Comparison of ENCODE assay signal across 8 mouse cellular contexts in the genomic region with DNA sequence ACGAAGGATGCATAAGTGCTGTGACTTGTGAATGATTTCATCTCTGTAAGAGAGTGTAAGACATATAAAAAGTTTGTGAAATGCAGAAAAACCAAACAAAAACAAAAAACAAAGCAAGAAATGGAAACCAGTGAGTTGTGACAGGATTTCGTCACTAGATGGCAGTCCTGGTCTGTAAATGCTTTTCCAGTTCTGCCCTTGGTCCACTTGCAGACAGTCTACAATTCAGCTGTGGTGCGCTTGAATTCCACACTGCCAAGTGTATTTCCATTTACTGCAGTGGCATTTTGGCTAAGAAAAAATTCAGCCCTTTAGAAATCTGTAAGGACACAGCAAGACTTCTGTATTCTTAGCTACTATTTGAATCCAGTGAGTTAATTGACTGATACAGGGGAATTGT.
DNase-seq lines count a peak whose midpoint lies in the region; ATAC-seq and TF ChIP-seq lines count a peak whose summit lies in the region.

No protein-coding gene starts in this region.

- no peak for ATAC-seq in heart, embryonic 12.5 days (ENCODE audit: insufficient number of reproducible peaks, low FRiP score)
- peak; percentile 40; the same call in 1 of the 2 replicates for ATAC-seq in cerebellum, adult (ENCODE audit: insufficient number of reproducible peaks, low FRiP score, low TSS enrichment)
- peak; percentile 78 for ATAC-seq in forebrain, embryonic 14.5 days
- peak; percentile 73; the same call in 1 of the 2 replicates for ATAC-seq in midbrain, postnatal 0 days (ENCODE audit: low FRiP score)

- WGBS in heart, adult 2 months = 19% methylated on average over 3 of the region's 3 CpGs
- WGBS in heart, embryonic 12.5 days = 22% methylated on average over 3 of the region's 3 CpGs
- WGBS in forebrain, embryonic 14.5 days = 20% methylated on average over 3 of the region's 3 CpGs
- WGBS in midbrain, postnatal 0 days = 11% methylated on average over 3 of the region's 3 CpGs

- intact Hi-C loops in heart, adult 2 months (cut with DNase I) = loop anchor here (1.0 kb wide), 2 partner anchors 623 to 662 kb away; no protein-coding TSS in a partner anchor

- H3K4me1 ChIP-seq in heart, adult 2 months (ENCODE audit: control insufficient read depth, insufficient read depth, low read length) = no peaks in the 10 kb centered on the region
- peaks cover 11% of the 10 kb centered on the region for H3K4me1 ChIP-seq in heart, embryonic 12.5 days (replicated peaks)
- H3K4me1 ChIP-seq in forebrain, embryonic 14.5 days (ENCODE audit: control insufficient read depth, insufficient read depth, low read length) = no peaks in the 10 kb centered on the region
- no peaks in the 10 kb centered on the region for H3K4me1 ChIP-seq in midbrain, postnatal 0 days (ENCODE audit: insufficient read depth, low read length)

- no peaks in the 10 kb centered on the region for H3K79me2 ChIP-seq in heart, adult 2 months (replicated peaks; ENCODE audit: control insufficient read depth, insufficient read depth, low read length)
- H3K79me2 ChIP-seq in C2C12 (ENCODE audit: control insufficient read depth, insufficient read depth) = no peaks in the 10 kb centered on the region

- H3K27me3 ChIP-seq in heart, adult 2 months (ENCODE audit: control insufficient read depth, insufficient read depth, low read length) = no peaks in the 10 kb centered on the region
- H3K27me3 ChIP-seq in heart, embryonic 12.5 days (replicated peaks) = no peaks in the 10 kb centered on the region
- no peaks in the 10 kb centered on the region for H3K27me3 ChIP-seq in C2C12 (ENCODE audit: control insufficient read depth, insufficient read depth, insufficient read length)
- no peaks in the 10 kb centered on the region for H3K27me3 ChIP-seq in forebrain, embryonic 14.5 days (replicated peaks; ENCODE audit: control insufficient read depth, insufficient read depth, low read length)
- H3K27me3 ChIP-seq in midbrain, postnatal 0 days (ENCODE audit: insufficient read depth, low read length) = no peaks in the 10 kb centered on the region

- no peaks in the 10 kb centered on the region for H3K9me3 ChIP-seq in heart, embryonic 12.5 days (replicated peaks)
- no peaks in the 10 kb centered on the region for H3K9me3 ChIP-seq in forebrain, embryonic 14.5 days (replicated peaks; ENCODE audit: control insufficient read depth, low read length)
- no peaks in the 10 kb centered on the region for H3K9me3 ChIP-seq in midbrain, postnatal 0 days (ENCODE audit: low read length)

- no peak overlapping the region for H3K9ac ChIP-seq in heart, adult 2 months (ENCODE audit: low read depth, low read length)
- no peak overlapping the region for H3K9ac ChIP-seq in heart, embryonic 12.5 days
- no peak overlapping the region for H3K9ac ChIP-seq in forebrain, embryonic 14.5 days (ENCODE audit: low read length)
- no peak overlapping the region for H3K9ac ChIP-seq in midbrain, postnatal 0 days (replicated peaks; ENCODE audit: low read length, poor library complexity, severe bottlenecking)

- no peaks in the 10 kb centered on the region for H3K36me3 ChIP-seq in heart, adult 2 months (ENCODE audit: control insufficient read depth, insufficient read depth, low read length)
- H3K36me3 ChIP-seq in heart, embryonic 12.5 days = no peaks in the 10 kb centered on the region
- no peaks in the 10 kb centered on the region for H3K36me3 ChIP-seq in C2C12 (ENCODE audit: control insufficient read depth, insufficient read depth)
- no peaks in the 10 kb centered on the region for H3K36me3 ChIP-seq in forebrain, embryonic 14.5 days (ENCODE audit: control insufficient read depth, insufficient read depth, low read length)
- no peaks in the 10 kb centered on the region for H3K36me3 ChIP-seq in midbrain, postnatal 0 days (ENCODE audit: insufficient read depth, low read length)

- H3K4me2 ChIP-seq in heart, embryonic 12.5 days = no peak overlapping the region
- no peak overlapping the region for H3K4me2 ChIP-seq in forebrain, embryonic 14.5 days (ENCODE audit: low read length)
- H3K4me2 ChIP-seq in midbrain, postnatal 0 days (ENCODE audit: low read depth, low read length, poor library complexity, severe bottlenecking) = no peak overlapping the region

- peak; percentile 78 for TF ChIP-seq CTCF in heart, adult 2 months (IDR thresholded peaks at IDR 0.05)
- peak; percentile 33 for TF ChIP-seq CTCF in C2C12 (IDR thresholded peaks at IDR 0.05; ENCODE audit: control insufficient read depth, insufficient read depth, insufficient read length)
- peak; percentile 93 for TF ChIP-seq CTCF in midbrain, postnatal 0 days (IDR thresholded peaks at IDR 0.05)

- no peak overlapping the region for H3K4me3 ChIP-seq in heart, adult 2 months
- no peak overlapping the region for H3K4me3 ChIP-seq in heart, embryonic 12.5 days
- no peak overlapping the region for H3K4me3 ChIP-seq in C2C12 (ENCODE audit: insufficient read depth, poor library complexity, severe bottlenecking)
- no peak overlapping the region for H3K4me3 ChIP-seq in forebrain, embryonic 14.5 days (ENCODE audit: low read depth, low read length)
- H3K4me3 ChIP-seq in midbrain, postnatal 0 days (ENCODE audit: low read depth, low read length) = no peak overlapping the region

- TF ChIP-seq POLR2A in heart, adult 2 months (IDR thresholded peaks at IDR 0.05; ENCODE audit: insufficient read depth, low read depth, low read length) = no peak

- no peak for TF ChIP-seq EP300 in heart, adult 2 months (IDR thresholded peaks at IDR 0.05; ENCODE audit: insufficient read depth, low read depth, low read length)

- no peak for DNase-seq in heart, adult 2 months
- DNase-seq in forebrain, embryonic 14.5 days (ENCODE audit: low spot score) = peak; percentile 86
- DNase-seq in layer of hippocampus, postnatal 10 days (ENCODE audit: low spot score in 2 of 2) = peak; percentile 58 to 64
- peak; percentile 91 for DNase-seq in midbrain, postnatal 0 days (ENCODE audit: low spot score)
- DNase-seq in B cell, adult 2 months = no peak

- no peak overlapping the region for H3K27ac ChIP-seq in heart, adult 2 months
- H3K27ac ChIP-seq in heart, embryonic 12.5 days (ENCODE audit: poor library complexity, severe bottlenecking) = no peak overlapping the region
- H3K27ac ChIP-seq in forebrain, embryonic 14.5 days (ENCODE audit: low read depth, low read length) = no peak overlapping the region
- no peak overlapping the region for H3K27ac ChIP-seq in midbrain, postnatal 0 days (ENCODE audit: low read depth, low read length)

- no peaks in the 10 kb centered on the region for H3K79me3 ChIP-seq in C2C12 (ENCODE audit: low read depth)

- H3ac ChIP-seq in C2C12 (ENCODE audit: control insufficient read depth, insufficient read length, low read depth) = no peak overlapping the region

TF ChIP-seq in C2C12, 6 proteins besides CTCF, POLR2A, EP300 and RAD21:
- TF ChIP-seq MYOD1 (IDR thresholded peaks at IDR 0.05; ENCODE audit: control insufficient read depth, insufficient read length, low read depth) (no peak), MAX (IDR thresholded peaks at IDR 0.05) (no peak), CEBPB (IDR thresholded peaks at IDR 0.05; ENCODE audit: low read depth) (no peak), FOSL1 (IDR thresholded peaks at IDR 0.05; ENCODE audit: insufficient read depth, low read length, poor library complexity, severe bottlenecking) (no peak), USF1 (IDR thresholded peaks at IDR 0.05; ENCODE audit: low read depth) (no peak), MYOG (IDR thresholded peaks at IDR 0.05; ENCODE audit: control insufficient read depth, extremely low read depth, insufficient read length) (no peak)

Comparison
In these comparisons a context has a peak if more than half of its experiments do, and no peak if none do; other contexts are left out.
1. DNase-seq: peak in forebrain, embryonic 14.5 days (single experiment), layer of hippocampus, postnatal 10 days (2 of 2) and midbrain, postnatal 0 days (single experiment); none in heart, adult 2 months (0 of 2) and B cell, adult 2 months (0 of 2).
2. CTCF ChIP-seq: peak in every context shown above with its lines; median percentile 93 in midbrain, postnatal 0 days; 78 in heart, adult 2 months; 33 in C2C12.